ENCODE assay signal across 1 mouse cellular context in genomic region chr17:47754246-47754645, GRCm38 (mm10).
TF ChIP-seq lines count a peak whose summit lies in the region.

No protein-coding gene starts in this region.

TF ChIP-seq in CH12.LX, 34 proteins besides CTCF, POLR2A, EP300 and RAD21 (continued from another document):
- TF ChIP-seq ZC3H11A (IDR thresholded peaks at IDR 0.05; ENCODE audit: low read depth, low read length), result no peak
- TF ChIP-seq MAZ (IDR thresholded peaks at IDR 0.05; ENCODE audit: low read depth, low read length), result peak; percentile 96
- no peak for TF ChIP-seq UBTF (IDR thresholded peaks at IDR 0.05; ENCODE audit: low read depth, low read length)
- TF ChIP-seq KAT2A (IDR thresholded peaks at IDR 0.05; ENCODE audit: insufficient replicate concordance, low read length), result no peak
- TF ChIP-seq JUND (conservative IDR thresholded peaks at IDR 0.05; ENCODE audit: low read depth, low read length), result no peak
- peak; percentile 75 for TF ChIP-seq ELF1 (IDR thresholded peaks at IDR 0.05; ENCODE audit: low read depth, low read length)
- TF ChIP-seq USF2 (conservative IDR thresholded peaks at IDR 0.05; ENCODE audit: low read depth, low read length), result no peak
- no peak for TF ChIP-seq USF1 (IDR thresholded peaks at IDR 0.05; ENCODE audit: low read depth, low read length)
- no peak for TF ChIP-seq PAX5 (IDR thresholded peaks at IDR 0.05; ENCODE audit: low read length)
- TF ChIP-seq MXI1 (IDR thresholded peaks at IDR 0.05; ENCODE audit: low read depth, low read length), result no peak
- TF ChIP-seq HCFC1 (IDR thresholded peaks at IDR 0.05; ENCODE audit: low read depth, low read length), result no peak
- TF ChIP-seq TBP (conservative IDR thresholded peaks at IDR 0.05; ENCODE audit: low read depth, low read length), result no peak
- TF ChIP-seq MYC (IDR thresholded peaks at IDR 0.05; ENCODE audit: low read depth, low read length), result no peak
- peak; percentile 81 for TF ChIP-seq CHD2 (IDR thresholded peaks at IDR 0.05; ENCODE audit: low read length)
- TF ChIP-seq BHLHE40 (IDR thresholded peaks at IDR 0.05; ENCODE audit: low read depth, low read length), result peak; percentile 68
- TF ChIP-seq ZMIZ1 (IDR thresholded peaks at IDR 0.05; ENCODE audit: low read depth, low read length), result no peak
- peak; percentile 80 for TF ChIP-seq ETS1 (conservative IDR thresholded peaks at IDR 0.05; ENCODE audit: low read depth, low read length)
